Mouse (Mus musculus): ENCODE data around the gene Ooep.

DNA sequence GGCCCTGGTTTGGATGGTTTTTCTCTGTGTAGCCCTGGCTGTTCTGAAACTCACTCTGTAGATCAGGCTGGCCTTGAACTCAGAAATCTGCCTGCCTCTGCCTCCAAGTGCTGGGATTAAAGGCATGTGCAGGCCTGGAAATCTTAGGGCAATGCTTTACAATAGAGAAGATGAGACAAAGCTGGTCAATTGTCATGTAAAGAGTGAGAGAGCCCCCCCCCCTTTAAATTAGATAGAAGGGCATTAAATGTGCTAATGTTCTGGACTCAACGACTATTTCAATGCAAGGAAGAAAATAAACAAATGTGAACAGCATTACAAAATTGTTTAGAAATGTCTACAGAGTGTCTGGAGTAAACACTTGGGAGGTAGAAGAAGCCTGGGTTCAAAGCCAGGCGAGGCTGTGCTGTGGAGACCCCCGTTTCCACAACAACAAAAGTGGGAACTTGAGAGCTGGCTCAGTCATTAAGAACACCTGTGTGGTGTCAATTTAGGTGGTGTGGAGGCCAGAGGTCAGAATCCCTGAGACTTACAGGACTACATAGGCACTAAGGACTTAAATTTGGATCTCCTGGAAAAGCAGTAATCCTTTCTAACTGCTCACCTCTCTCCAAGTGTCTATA lies 9.7 kb downstream of the Ooep start:
- no peak for TF ChIP-seq POLR2A (IDR thresholded peaks at IDR 0.05; ENCODE audit: borderline replicate concordance, control insufficient read depth, low read depth, low read length)
- TF ChIP-seq CTCF (IDR thresholded peaks at IDR 0.05; ENCODE audit: control insufficient read depth, insufficient read depth, low read length) = no peak

Measured in bone marrow, adult 2 months (tissue).